Mouse (Mus musculus) CD4-positive, CD25-positive, alpha-beta regulatory T cell, adult 4 months (primary cell): ENCODE measurements around the gene Tcf20. TPM values are rescaled to one million over a fixed set of nuclear protein-coding genes. Genes with fewer than 3 reads are reported as not detected.

Experiments
- ATAC-seq: one replicate; pipeline ENCODE4 v1.8.0; 2017
- polyA plus RNA-seq, 2 experiments: library from polyadenylated mRNA; unstranded; fragments of 100-300 nt; shearing (Covaris generic); gene quantifications; one replicate each; pipeline ENCODE4 v1.2.1; 2017

The Tcf20 gene
- polyA plus RNA-seq, 2 experiments from 2014 or later, result 15.9 to 19.7 TPM

GRCm38 (mm10) chr15:82956721-82957120, 31.0 kb downstream of the Tcf20 start:
- no peak for ATAC-seq

DNA sequence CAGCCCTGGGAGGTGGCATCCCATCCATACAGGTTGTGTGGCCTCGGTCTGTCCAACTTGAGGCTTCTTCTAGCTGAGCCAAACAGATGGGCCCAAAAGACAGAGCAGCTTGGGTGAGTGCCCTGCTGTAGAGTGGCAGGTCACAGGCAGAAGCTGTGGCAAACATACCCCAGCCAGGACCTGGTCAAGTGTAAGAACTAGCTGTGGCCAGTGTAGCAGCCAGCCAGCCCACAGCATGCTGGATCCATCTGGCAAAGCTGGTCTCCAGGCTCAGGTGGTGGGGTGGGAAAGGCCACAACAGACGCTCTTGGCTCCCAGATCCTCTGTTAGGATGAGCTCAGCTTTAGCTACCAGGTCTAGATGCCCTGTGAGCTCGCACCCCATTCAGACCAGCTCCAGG, 31.4 kb downstream of the Tcf20 start:
- ATAC-seq, result no peak

DNA sequence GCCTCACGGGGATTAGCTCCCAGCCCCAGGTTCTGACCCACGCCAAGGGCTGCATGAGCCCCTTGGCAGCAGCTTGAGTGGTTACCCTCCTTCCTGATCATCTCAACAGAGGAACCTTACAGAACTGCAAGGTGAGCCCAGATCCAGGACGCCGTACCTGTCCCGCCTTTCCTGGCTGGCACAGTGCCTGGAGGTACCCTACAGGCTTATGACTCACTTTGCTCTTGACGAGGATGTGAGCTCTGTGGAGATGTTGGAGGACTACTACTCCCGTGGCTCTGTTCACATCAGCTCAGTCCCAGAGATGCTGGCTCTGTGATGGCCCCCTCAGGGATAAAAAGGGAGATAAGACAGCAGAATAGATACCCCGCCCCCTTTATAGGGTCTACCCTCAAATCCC, 32.4 kb downstream of the Tcf20 start:
- no peak for ATAC-seq

- ATAC-seq, result no peak
Observed at GRCm38 (mm10) chr15:82954034-82954433, 33.6 kb downstream of the Tcf20 start.

DNA sequence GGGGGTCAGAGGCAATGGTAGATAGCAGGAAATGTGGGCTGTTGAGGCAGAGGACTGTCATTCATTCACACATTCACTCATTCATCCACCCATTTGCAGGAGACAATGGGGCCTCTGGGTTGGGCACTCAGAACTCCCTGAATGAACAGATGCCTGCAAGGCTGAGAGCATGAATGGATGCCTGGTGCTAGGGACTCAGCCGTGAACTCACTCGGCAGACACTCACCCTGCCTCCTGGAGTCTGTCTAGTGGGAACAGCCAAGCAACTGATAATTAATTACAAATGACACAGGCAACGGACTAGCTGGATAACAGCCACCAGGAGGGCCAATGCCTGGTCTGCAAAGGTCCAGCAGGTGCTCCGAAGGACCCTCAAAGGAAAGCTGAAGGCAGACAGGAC, 34.6 kb downstream of the Tcf20 start:
- ATAC-seq, result no peak

- no peak for ATAC-seq
Observed at GRCm38 (mm10) chr15:82952292-82952705, 35.4 kb downstream of the Tcf20 start.

DNA sequence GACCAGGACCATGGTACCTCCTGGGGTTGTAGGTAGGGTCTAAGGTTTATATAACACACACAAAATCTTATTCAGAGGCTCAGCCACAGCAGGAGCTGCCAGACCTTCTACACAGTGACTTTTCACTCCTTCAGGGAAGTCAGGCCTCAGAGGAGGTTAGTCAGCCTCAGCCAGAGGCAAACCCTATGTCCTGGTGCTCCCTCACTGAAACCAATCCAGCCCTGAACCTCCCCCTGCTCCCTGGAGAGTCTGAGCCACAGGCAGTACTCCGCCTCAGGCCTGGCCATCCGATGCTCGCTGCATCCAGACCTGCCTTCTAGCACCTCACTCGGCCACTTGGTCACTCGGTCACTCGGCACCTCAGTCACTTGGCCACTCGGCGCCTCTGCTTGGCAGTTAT, 37.4 kb downstream of the Tcf20 start:
- ATAC-seq, result no peak

GRCm38 (mm10) chr15:82947431-82947830, 40.2 kb downstream of the Tcf20 start:
- ATAC-seq, result no peak

GRCm38 (mm10) chr15:82944479-82945195, 43.0 kb downstream of the Tcf20 start:
- ATAC-seq, result no peak

GRCm38 (mm10) chr15:82941733-82942132, 45.9 kb downstream of the Tcf20 start:
- ATAC-seq, result no peak

DNA sequence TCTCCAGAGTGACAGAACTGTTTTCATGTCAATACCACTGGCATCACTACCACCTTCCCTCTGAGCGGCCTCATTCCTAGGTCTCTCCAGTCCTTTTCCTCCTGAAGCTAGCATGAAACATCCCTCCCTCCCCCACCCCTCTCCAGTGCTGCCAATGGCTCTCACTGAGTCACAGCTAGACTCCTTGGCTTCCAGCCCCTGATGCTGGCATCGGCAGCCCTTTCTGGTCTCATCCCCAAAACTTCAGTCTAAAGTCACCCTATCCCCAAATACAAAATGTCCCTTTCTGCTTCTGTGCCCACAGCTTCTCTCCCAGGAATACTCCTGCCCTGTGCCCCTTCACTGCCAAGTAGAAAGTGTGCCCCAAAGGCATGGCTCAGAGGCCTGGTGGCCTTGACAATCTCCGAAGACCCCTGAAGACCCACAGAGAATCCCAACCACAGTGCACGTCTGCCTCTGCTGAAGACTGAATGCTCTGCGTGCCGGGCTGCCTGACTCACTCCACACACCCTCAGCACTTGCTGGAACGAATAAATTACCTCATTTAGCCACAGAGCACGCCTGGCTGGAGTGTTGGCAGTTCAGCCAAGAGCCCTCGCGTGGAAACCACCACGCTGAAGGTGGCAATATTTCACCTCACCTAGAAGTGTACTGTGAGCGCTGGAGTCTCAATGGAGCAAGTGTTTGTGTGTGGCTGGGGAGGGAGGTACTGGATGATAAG, 47.0 kb downstream of the Tcf20 start:
- ATAC-seq, result no peak

GRCm38 (mm10) chr15:82938155-82938569, 49.5 kb downstream of the Tcf20 start:
- no peak for ATAC-seq

GRCm38 (mm10) chr15:82937428-82937992, 50.2 kb downstream of the Tcf20 start:
- no peak for ATAC-seq

DNA sequence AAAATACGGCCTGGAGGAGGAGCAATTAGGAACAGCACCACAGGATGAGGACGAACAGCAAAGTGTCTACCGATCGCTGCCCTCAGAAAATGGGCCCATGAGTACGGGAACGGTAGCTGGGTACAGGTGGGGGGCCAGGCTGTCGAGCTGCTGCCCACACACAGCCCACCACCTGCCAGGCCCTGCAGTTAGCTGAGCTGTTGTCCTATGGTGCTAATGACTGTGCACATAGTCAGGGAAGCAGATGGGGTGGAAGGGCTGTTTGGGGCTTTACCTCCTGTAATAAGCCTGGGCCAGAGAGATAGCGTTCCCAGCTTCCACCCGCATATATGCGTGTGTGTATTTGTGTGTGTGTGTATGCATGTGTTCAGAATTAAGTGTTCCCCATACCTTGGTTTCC, 52.7 kb downstream of the Tcf20 start:
- ATAC-seq, result no peak

DNA sequence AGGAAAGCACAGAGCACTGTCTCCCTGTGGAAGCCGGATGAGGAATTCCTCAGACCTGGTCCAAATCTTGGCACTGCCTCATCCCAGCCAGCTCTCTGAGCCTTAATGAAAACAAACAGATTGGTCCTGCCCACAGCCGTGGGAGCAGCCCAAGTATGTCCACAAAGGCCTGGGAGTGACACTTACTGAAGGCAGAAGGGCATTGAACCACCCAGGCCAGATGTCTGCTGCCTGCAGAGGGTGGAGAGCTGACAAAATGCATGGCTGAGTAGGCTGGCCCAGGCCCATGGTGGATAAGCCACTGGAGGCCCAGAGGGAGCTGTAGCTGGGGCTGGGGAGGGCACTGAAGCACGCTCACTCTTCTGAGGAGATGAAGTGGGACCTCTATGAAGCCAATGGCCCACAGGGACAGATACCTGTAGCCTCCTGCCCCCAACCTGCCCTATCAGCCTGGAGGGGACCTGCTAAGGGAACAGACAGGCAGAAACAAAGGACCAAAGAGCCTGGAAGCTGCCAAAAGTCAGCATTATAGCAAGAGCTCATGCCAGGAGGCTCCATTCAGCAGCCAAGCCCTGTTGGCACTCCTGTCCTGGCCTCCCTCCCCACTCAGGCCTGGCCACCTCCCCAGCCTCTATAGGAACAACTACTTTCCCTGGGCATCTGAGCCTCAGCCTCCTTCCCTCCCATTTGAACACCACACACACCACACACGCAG, 54.6 kb downstream of the Tcf20 start:
- ATAC-seq, result no peak

DNA sequence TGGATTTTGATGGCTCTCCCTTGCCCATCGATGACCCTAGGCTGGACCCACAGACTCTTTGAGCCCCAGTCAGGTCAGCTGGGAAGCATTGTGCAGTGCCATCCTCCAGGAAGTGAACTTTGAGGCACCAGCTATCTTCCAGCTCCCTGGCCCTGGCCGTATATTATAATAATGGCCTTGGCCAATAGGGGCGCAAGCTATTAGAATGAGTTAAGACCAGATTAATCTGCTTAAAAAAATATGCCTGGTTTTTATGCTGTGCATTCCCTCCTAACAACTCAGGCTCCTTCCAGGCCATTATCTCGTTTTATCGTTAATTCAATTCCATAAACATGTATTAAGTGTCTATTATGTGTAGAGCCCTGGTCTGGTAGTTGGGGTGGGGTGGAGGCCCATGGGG, 56.2 kb downstream of the Tcf20 start:
- no peak for ATAC-seq

GRCm38 (mm10) chr15:82929595-82929994, 58.1 kb downstream of the Tcf20 start:
- no peak for ATAC-seq

DNA sequence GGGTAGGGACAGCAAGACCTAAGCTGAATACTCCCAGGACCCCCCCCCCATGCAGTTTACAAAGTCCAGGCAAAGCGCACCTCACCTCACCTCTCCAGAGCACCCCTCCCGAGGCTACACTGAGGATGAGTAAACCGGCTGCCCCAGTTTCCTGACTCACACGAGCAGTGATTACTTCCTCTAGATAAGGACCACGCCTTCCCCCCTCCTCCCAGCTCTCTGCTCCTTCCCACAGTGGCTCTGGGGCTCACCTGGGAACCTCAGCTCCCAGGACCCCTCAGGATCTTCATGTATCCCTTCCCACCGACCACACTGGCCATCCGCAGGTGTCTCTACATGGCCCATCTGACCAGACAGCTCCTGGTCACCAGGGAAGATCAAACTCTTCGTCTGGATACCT, 58.8 kb downstream of the Tcf20 start:
- no peak for ATAC-seq

- no peak for ATAC-seq
Observed at GRCm38 (mm10) chr15:82928023-82928422, 59.6 kb downstream of the Tcf20 start.

GRCm38 (mm10) chr15:82927057-82927456, 60.6 kb downstream of the Tcf20 start:
- no peak for ATAC-seq

DNA sequence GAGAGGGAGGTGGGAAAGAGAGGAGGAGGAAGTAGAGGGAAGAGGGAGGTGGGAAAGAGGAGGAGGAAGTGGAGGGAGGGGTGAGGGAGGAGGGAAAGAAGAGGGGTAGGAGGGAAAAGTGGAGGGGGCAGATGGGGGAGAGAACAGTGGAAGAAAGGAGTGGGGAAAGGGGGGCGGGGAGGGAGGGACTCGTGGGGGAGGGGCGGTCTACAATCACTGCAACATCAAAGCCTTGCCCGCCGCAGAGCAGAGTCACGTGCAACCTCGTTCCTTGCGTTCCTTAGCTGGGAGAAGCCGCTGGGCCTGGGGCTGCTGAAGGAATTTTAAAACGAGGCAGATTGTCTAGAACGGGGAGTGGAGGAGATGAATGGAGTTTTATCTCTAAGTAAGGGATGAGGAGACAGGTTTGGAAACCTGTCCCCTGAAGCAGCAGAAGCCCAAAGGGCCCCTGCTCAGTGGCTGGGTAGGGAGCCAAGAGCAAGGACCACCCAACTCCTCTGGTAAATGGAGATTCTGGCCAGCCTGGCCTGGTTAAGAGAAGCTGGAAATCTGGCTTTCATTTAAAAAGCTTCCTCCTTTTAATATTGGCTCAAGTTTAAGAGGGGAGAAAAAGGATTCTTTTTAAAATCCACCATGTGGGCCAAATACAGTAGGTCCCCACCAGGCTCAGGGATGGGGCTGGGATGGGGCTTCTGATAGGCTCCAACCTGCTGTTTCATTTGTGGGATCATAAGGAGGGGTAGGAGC, 62.8 kb downstream of the Tcf20 start:
- no peak for ATAC-seq

DNA sequence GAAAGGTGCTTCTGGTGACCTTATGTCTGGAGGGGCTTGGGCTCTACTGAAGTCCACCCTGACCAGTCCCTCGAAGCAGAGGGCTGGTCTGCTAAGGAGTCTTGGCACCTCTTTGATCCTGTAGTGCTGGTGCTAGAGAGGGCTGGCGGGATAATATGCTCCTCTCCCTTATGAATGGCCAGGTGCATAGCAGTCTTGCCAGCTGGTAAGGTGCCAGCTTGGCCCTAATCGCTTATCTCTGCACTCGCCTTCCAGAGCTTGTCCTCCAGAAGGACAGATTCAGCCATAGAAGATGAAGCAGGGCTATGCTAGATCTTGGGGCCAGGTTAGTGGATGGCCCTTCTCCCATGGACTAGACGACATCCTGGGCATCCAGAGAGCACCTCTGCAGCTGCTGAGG, 64.1 kb downstream of the Tcf20 start:
- no peak for ATAC-seq

DNA sequence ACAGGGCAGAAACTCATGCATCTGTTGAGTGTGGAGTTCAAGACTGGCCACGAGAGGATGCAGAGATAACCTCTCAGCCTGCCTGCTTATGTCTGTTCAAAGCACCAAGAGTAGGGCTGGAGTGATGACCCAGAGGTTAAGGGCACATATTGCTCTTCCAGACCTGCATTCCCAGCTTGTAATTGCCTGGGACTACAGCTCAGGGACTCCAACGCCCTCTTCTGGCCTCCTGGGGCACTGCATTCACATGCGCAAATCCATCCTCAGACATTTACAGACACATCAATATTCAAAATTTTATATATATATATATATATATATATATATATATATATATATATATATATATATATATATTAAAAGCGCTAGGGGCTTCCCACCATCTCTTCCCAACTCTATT, 64.9 kb downstream of the Tcf20 start:
- no peak for ATAC-seq
